Mouse (Mus musculus) heart, embryonic 11.5 days (tissue): ENCODE data around the gene Otogl. TPM values are rescaled to one million over a fixed set of nuclear protein-coding genes. Genes with fewer than 3 reads are reported as not detected.

ENCODE experiments used
- ATAC-seq: fragments of 200-750 bp; cut with Nextera tagmentation; replicated peaks from 2 replicates; pipeline ENCODE4 v1.8.0; 2017; ENCODE audit warnings: moderate library complexity; ENCODE audit not compliant: insufficient number of reproducible peaks, low FRiP score, low TSS enrichment
- H3K27ac ChIP-seq: fragments of 300-500 bp; sonication (generic); 2 replicates; pipeline ENCODE4 v1.5.1; 2014; ENCODE audit warnings: mild to moderate bottlenecking, low read depth, low read length
- H3K27me3 ChIP-seq: fragments of 300-500 bp; sonication (generic); 2 replicates; pipeline ENCODE4 v1.6.1; 2014; ENCODE audit warnings: mild to moderate bottlenecking, low read length, mixed read lengths; ENCODE audit not compliant: control insufficient read depth, insufficient read depth
- H3K36me3 ChIP-seq: fragments of 300-500 bp; sonication (generic); 2 replicates; pipeline ENCODE4 v1.6.1; 2014; ENCODE audit warnings: mild to moderate bottlenecking, low read length, moderate library complexity, mixed read lengths; ENCODE audit not compliant: control insufficient read depth, insufficient read depth
- H3K4me1 ChIP-seq: fragments of 300-500 bp; sonication (generic); 2 replicates; pipeline ENCODE4 v1.6.1; 2014; ENCODE audit warnings: low read length; ENCODE audit not compliant: control insufficient read depth, insufficient read depth
- H3K4me2 ChIP-seq: fragments of 300-500 bp; sonication (generic); 2 replicates; pipeline ENCODE4 v1.6.1; 2014; ENCODE audit warnings: mild to moderate bottlenecking, moderate library complexity
- H3K4me3 ChIP-seq: fragments of 300-500 bp; sonication (generic); 2 replicates; pipeline ENCODE4 v1.5.1; 2014; ENCODE audit warnings: low read depth, low read length
- H3K9ac ChIP-seq: fragments of 300-500 bp; sonication (generic); 2 replicates; pipeline ENCODE4 v1.6.1; 2014; ENCODE audit warnings: mild to moderate bottlenecking, low read depth, low read length, moderate library complexity
- H3K9me3 ChIP-seq: fragments of 300-500 bp; sonication (generic); replicated peaks from 2 replicates; pipeline ENCODE4 v1.6.1; 2016; ENCODE audit warnings: low read length; ENCODE audit not compliant: control insufficient read depth
- WGBS: fragments of 180-500 bp; shearing (Covaris S2); extraction: QIAGEN DNeasy Blood & Tissue Kit; methylation state at CpG from one replicate; pipeline ENCODE4 v1.1.7; 2014; ENCODE audit not compliant: insufficient replicate concordance; 5-methylcytosine and 5-hydroxymethylcytosine counted together
- polyA plus RNA-seq: library from polyadenylated mRNA; unstranded; fragments of >200 nt; fragmentation: Nextera tagmentation; extraction: Ambion mirVana; gene quantifications from 2 replicates; pipeline ENCODE4 v1.2.1, GENCODE M21; 2014

The Otogl gene
- polyA plus RNA-seq, 1 experiment from 2014 or later = 0.27 TPM

GRCm38 (mm10) chr10:107923860-107924259 lies 11.9 kb upstream of the Otogl start:
- Histone ChIP-seq H3K9me3 (no peaks in the 10 kb centered on the region), H3K36me3 (no peaks in the 10 kb centered on the region), H3K9ac (no peak overlapping the region), H3K27me3 (no peaks in the 10 kb centered on the region), H3K27ac (no peak overlapping the region), H3K4me1 (peaks cover 12% of the 10 kb centered on the region), H3K4me3 (no peak overlapping the region), H3K4me2 (no peak overlapping the region)
- WGBS = 42% methylated on average over 2 of the region's 2 CpGs
- ATAC-seq = no peak

GRCm38 (mm10) chr10:107922750-107923149 lies 10.8 kb upstream of the Otogl start:
- WGBS = 18% methylated on average over 1 of the region's 1 CpGs
- peaks cover 12% of the 10 kb centered on the region for H3K4me1 ChIP-seq
- no peak overlapping the region for H3K27ac ChIP-seq
- no peak for ATAC-seq
- no peak overlapping the region for H3K4me3 ChIP-seq
- no peak overlapping the region for H3K4me2 ChIP-seq
- H3K9ac ChIP-seq = no peak overlapping the region
- no peaks in the 10 kb centered on the region for H3K36me3 ChIP-seq
- no peaks in the 10 kb centered on the region for H3K9me3 ChIP-seq
- H3K27me3 ChIP-seq = no peaks in the 10 kb centered on the region

- ATAC-seq = no peak; the same call in 1 of the 2 replicates
- no peak overlapping the region for H3K4me3 ChIP-seq
- no peaks in the 10 kb centered on the region for H3K36me3 ChIP-seq
- no peak overlapping the region for H3K27ac ChIP-seq
- peaks cover 12% of the 10 kb centered on the region for H3K4me1 ChIP-seq
- H3K9ac ChIP-seq = no peak overlapping the region
- H3K4me2 ChIP-seq = no peak overlapping the region
- no peaks in the 10 kb centered on the region for H3K9me3 ChIP-seq
- H3K27me3 ChIP-seq = no peaks in the 10 kb centered on the region
- 7% methylated on average over 1 of the region's 1 CpGs for WGBS
These were observed 9.6 kb upstream of the Otogl start for GRCm38 (mm10) chr10:107921549-107921948.

- no peak overlapping the region for H3K4me2 ChIP-seq
- H3K36me3 ChIP-seq = no peaks in the 10 kb centered on the region
- peaks cover 12% of the 10 kb centered on the region for H3K4me1 ChIP-seq
- H3K27me3 ChIP-seq = no peaks in the 10 kb centered on the region
- no peaks in the 10 kb centered on the region for H3K9me3 ChIP-seq
- H3K4me3 ChIP-seq = no peak overlapping the region
- H3K9ac ChIP-seq = no peak overlapping the region
- no peak overlapping the region for H3K27ac ChIP-seq
- WGBS = 32% methylated on average over 1 of the region's 1 CpGs
- ATAC-seq = no peak
These were observed 9.2 kb upstream of the Otogl start for GRCm38 (mm10) chr10:107921134-107921533.

- Histone ChIP-seq H3K4me2 (no peak overlapping the region), H3K4me3 (no peak overlapping the region), H3K27ac (no peak overlapping the region), H3K36me3 (no peaks in the 10 kb centered on the region), H3K4me1 (no peaks in the 10 kb centered on the region), H3K27me3 (no peaks in the 10 kb centered on the region), H3K9me3 (no peaks in the 10 kb centered on the region), H3K9ac (no peak overlapping the region)
- WGBS = 66% methylated on average over 2 of the region's 2 CpGs
- no peak for ATAC-seq
These were observed 1.1 kb upstream of the Otogl start for GRCm38 (mm10) chr10:107913013-107913412.

GRCm38 (mm10) chr10:107906453-107906852 lies 5.5 kb downstream of the Otogl start:
- Histone ChIP-seq H3K27ac (peak overlapping the region; percentile 18; the same call in 1 of the 2 replicates), H3K27me3 (no peaks in the 10 kb centered on the region), H3K4me3 (no peak overlapping the region), H3K9me3 (no peaks in the 10 kb centered on the region), H3K9ac (no peak overlapping the region), H3K36me3 (no peaks in the 10 kb centered on the region), H3K4me2 (no peak overlapping the region), H3K4me1 (0 out of 2 replicates have a peak, but pooled peaks cover 3% of the 10 kb centered on the region)
- ATAC-seq = peak; percentile 35; the same call in 1 of the 2 replicates
- 45% methylated on average over 10 of the region's 10 CpGs for WGBS

GRCm38 (mm10) chr10:107905274-107906034 lies 6.5 kb downstream of the Otogl start:
- WGBS = 68% methylated on average over 7 of the region's 7 CpGs
- no peak for ATAC-seq

GRCm38 (mm10) chr10:107901958-107902357 lies 10.0 kb downstream of the Otogl start:
- Histone ChIP-seq H3K4me1 (0 out of 2 replicates have a peak, but pooled peaks cover 3% of the 10 kb centered on the region), H3K27me3 (no peaks in the 10 kb centered on the region), H3K4me2 (peak overlapping the region; percentile 31; the same call in 1 of the 2 replicates), H3K9ac (no peak overlapping the region), H3K36me3 (no peaks in the 10 kb centered on the region), H3K9me3 (no peaks in the 10 kb centered on the region), H3K27ac (no peak overlapping the region), H3K4me3 (no peak overlapping the region)
- no peak for ATAC-seq
- 39% methylated on average over 8 of the region's 8 CpGs for WGBS

More at GRCm38 (mm10) chr10:107905274-107906034, 6.5 kb downstream of the Otogl start:
- H3K4me1 ChIP-seq = 0 out of 2 replicates have a peak, but pooled peaks cover 3% of the 10 kb centered on the region
- H3K27me3 ChIP-seq = no peaks in the 10 kb centered on the region
- H3K4me2 ChIP-seq = no peak overlapping the region
- no peak overlapping the region for H3K4me3 ChIP-seq
- H3K9me3 ChIP-seq = no peaks in the 10 kb centered on the region
- H3K9ac ChIP-seq = no peak overlapping the region
- H3K27ac ChIP-seq = no peak overlapping the region
- no peaks in the 10 kb centered on the region for H3K36me3 ChIP-seq
